Mouse (Mus musculus) cerebellum, adult 2 months (tissue): ENCODE results near the gene Commd1. TPM values are rescaled to one million over a fixed set of nuclear protein-coding genes. Genes with fewer than 3 reads are reported as not detected.

Source experiments
- DNase-seq, 2 experiments: peaks; one replicate each; pipeline ENCODE4 v3.0.0; 2021
- H3K27ac ChIP-seq: fragments of 200-500 bp; 2 replicates; pipeline ENCODE4 v1.5.1; 2012; ENCODE audit warnings: low read length, control low read depth, inconsistent platforms; ENCODE audit not compliant: insufficient read depth
- H3K27me3 ChIP-seq: fragments of 200-500 bp; 2 replicates; pipeline ENCODE4 v1.6.1; 2012; ENCODE audit warnings: inconsistent platforms, mild to moderate bottlenecking, low read length, moderate library complexity; ENCODE audit not compliant: control insufficient read depth, insufficient read depth
- H3K4me1 ChIP-seq: fragments of 200-500 bp; 2 replicates; pipeline ENCODE4 v1.6.1; 2011; ENCODE audit warnings: low read length; ENCODE audit not compliant: control insufficient read depth, insufficient read depth
- H3K4me3 ChIP-seq: fragments of 200-500 bp; replicated peaks from 2 replicates; pipeline ENCODE3; 2011; ENCODE audit warnings: mild to moderate bottlenecking, low read depth, low read length, control low read depth; ENCODE audit not compliant: insufficient read depth
- CTCF ChIP-seq: fragments of 200-500 bp; IDR thresholded peaks from 2 replicates; pipeline ENCODE4 v1.5.1; 2011; ENCODE audit warnings: low read depth, mild to moderate bottlenecking, control low read depth, low read length, moderate library complexity, borderline replicate concordance; ENCODE audit not compliant: insufficient read depth
- POLR2A ChIP-seq: fragments of 200-500 bp; IDR thresholded peaks from 2 replicates; pipeline ENCODE4 v1.6.1; 2011; ENCODE audit warnings: low read length, control low read depth, borderline replicate concordance; ENCODE audit not compliant: insufficient read depth
- whole genome bisulfite sequencing: fragments of 180-500 bp; shearing (Covaris S2); methylation state at CpG from one replicate; pipeline ENCODE4 v1.1.7; 2018; 5-methylcytosine and 5-hydroxymethylcytosine counted together
- polyA plus RNA-seq: library from polyadenylated mRNA; depleted of rRNA; stranded (reverse); fragments of >200 nt; gene quantifications from 2 replicates; pipeline ENCODE4 v1.2.3, GENCODE M21; 2012

The Commd1 gene
- polyA plus RNA-seq, 1 experiment, result 49.1 TPM

- no peak overlapping the region for H3K27ac ChIP-seq
- no peak overlapping the region for H3K4me3 ChIP-seq
- peaks cover 9% of the 10 kb centered on the region; the same call in 1 of the 2 replicates for H3K27me3 ChIP-seq
- TF ChIP-seq CTCF (no peak), POLR2A (no peak)
- DNase-seq, result no peak
- WGBS, result 95% methylated on average over 3 of the region's 3 CpGs
- H3K4me1 ChIP-seq, result peaks cover 4% of the 10 kb centered on the region; the same call in 1 of the 2 replicates
Measured at GRCm38 (mm10) chr11:22856371-22856965, 125.7 kb downstream of the Commd1 start.

GRCm38 (mm10) chr11:22854571-22854970 is 127.6 kb downstream of the Commd1 start:
- Histone ChIP-seq H3K4me1 (no peaks in the 10 kb centered on the region), H3K4me3 (no peak overlapping the region), H3K27me3 (peaks cover 4% of the 10 kb centered on the region; the same call in 1 of the 2 replicates), H3K27ac (no peak overlapping the region)
- TF ChIP-seq POLR2A, result no peak
- no peak for TF ChIP-seq CTCF
- WGBS, result 90% methylated on average over 4 of the region's 4 CpGs
- no peak for DNase-seq

- Histone ChIP-seq H3K4me1 (no peaks in the 10 kb centered on the region), H3K27me3 (peaks cover 1% of the 10 kb centered on the region; the same call in 1 of the 2 replicates), H3K27ac (no peak overlapping the region), H3K4me3 (no peak overlapping the region)
- TF ChIP-seq POLR2A (no peak), CTCF (no peak)
- WGBS, result 77% methylated on average over 2 of the region's 2 CpGs
- DNase-seq, result no peak
Measured at GRCm38 (mm10) chr11:22853477-22854157, 128.6 kb downstream of the Commd1 start.

- no peak for DNase-seq
- Histone ChIP-seq H3K4me3 (no peak overlapping the region), H3K4me1 (no peaks in the 10 kb centered on the region), H3K27ac (no peak overlapping the region), H3K27me3 (peaks cover 1% of the 10 kb centered on the region; the same call in 1 of the 2 replicates)
- 100% methylated on average over 1 of the region's 1 CpGs for WGBS
- TF ChIP-seq POLR2A (no peak), CTCF (no peak)
Measured at GRCm38 (mm10) chr11:22852510-22852909, 129.7 kb downstream of the Commd1 start.

GRCm38 (mm10) chr11:22851416-22851815 is 130.8 kb downstream of the Commd1 start:
- no peak overlapping the region for H3K4me3 ChIP-seq
- no peaks in the 10 kb centered on the region for H3K4me1 ChIP-seq
- H3K27me3 ChIP-seq, result peaks cover 1% of the 10 kb centered on the region; the same call in 1 of the 2 replicates
- H3K27ac ChIP-seq, result no peak overlapping the region
- no peak for TF ChIP-seq CTCF
- TF ChIP-seq POLR2A, result no peak
- DNase-seq, result no peak
- WGBS, result 90% methylated on average over 4 of the region's 4 CpGs

GRCm38 (mm10) chr11:22850077-22850476 is 132.1 kb downstream of the Commd1 start:
- Histone ChIP-seq H3K27ac (no peak overlapping the region), H3K27me3 (peaks cover 1% of the 10 kb centered on the region; the same call in 1 of the 2 replicates), H3K4me3 (no peak overlapping the region), H3K4me1 (no peaks in the 10 kb centered on the region; the same call in 1 of the 2 replicates)
- 96% methylated on average over 4 of the region's 4 CpGs for WGBS
- TF ChIP-seq CTCF, result no peak
- TF ChIP-seq POLR2A, result no peak
- no peak for DNase-seq

- H3K4me1 ChIP-seq, result peaks cover 6% of the 10 kb centered on the region; the same call in 1 of the 2 replicates
- H3K4me3 ChIP-seq, result no peak overlapping the region
- 86% methylated on average over 5 of the region's 5 CpGs for WGBS
- TF ChIP-seq POLR2A (no peak), CTCF (no peak)
- DNase-seq, result no peak
- H3K27ac ChIP-seq, result no peak overlapping the region
- no peaks in the 10 kb centered on the region; the same call in 1 of the 2 replicates for H3K27me3 ChIP-seq
Measured at GRCm38 (mm10) chr11:22848649-22849195, 133.5 kb downstream of the Commd1 start.
